Mouse (Mus musculus): ENCODE data around the gene Psmb11. TPM values are rescaled to one million over a fixed set of nuclear protein-coding genes. Genes with fewer than 3 reads are reported as not detected.

The Psmb11 gene
- polyA plus RNA-seq, 1 experiment from 2014 or later = 0.15 TPM

DNA sequence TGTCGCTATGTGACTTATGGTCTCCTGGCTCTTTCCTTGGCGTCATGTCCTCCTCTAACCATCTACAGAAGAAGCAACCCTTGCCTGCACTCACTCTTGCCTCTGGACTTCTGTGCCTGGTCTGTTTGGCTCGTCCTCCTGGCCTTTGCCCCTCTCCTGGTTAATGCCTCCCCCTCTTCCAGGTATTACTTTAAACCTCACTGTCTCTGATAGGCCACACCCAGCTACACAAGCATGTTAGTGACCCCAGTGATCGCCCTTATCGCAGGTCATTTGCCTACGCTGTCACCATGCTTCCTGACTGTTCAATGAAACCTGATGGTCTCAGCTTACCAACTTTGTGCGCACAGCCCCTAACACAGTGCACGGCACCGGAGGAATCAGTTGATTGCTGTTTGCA, 38.7 kb upstream of the Psmb11 start:
- H3K4me1 ChIP-seq = peaks cover 8% of the 10 kb centered on the region
- no peak for ATAC-seq (replicated peaks)
- H3K9ac ChIP-seq (replicated peaks) = no peak overlapping the region
- no peak overlapping the region for H3K4me2 ChIP-seq (replicated peaks)
- no peaks in the 10 kb centered on the region; the same call in 1 of the 2 replicates for H3K27me3 ChIP-seq
- no peaks in the 10 kb centered on the region for H3K9me3 ChIP-seq
- H3K27ac ChIP-seq (replicated peaks) = no peak overlapping the region
- 0 out of 2 replicates have a peak, but pooled peaks cover 5% of the 10 kb centered on the region for H3K36me3 ChIP-seq
- H3K4me3 ChIP-seq = no peak overlapping the region
- WGBS = 94% methylated on average over 9 of the region's 9 CpGs

DNA sequence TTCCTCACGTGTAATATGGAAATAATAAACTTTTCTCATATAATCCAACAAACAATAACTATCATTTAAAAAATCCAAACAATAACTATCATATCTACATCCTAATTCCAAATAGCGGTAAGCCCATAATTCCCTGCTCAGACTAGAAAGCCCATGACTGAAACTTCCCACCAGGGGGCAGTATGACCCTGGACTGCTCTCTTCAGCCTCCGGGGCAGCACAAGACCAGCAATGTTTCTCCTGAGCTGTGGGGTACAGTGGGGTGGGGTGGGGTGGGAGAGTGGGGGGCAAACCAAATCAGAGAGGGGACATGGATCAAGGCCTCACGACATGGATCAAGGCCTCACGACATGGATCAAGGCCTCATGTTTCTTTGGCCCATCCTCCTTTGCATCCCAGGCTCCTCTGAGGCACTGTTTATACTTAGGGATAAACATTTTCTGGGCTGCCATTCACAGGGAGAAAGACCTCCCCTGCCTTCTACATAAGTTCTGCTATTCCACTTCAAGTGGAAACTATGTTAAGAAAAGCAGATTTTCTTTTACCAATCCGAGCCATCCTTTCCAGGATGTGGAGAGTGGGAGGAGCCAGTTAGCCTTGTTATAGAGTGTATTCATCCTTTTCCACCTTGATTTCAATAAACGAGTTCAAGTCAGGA, 37.4 kb upstream of the Psmb11 start:
- no peaks in the 10 kb centered on the region for H3K4me1 ChIP-seq
- H3K4me2 ChIP-seq (replicated peaks) = no peak overlapping the region
- 0 out of 2 replicates have a peak, but pooled peaks cover 5% of the 10 kb centered on the region for H3K36me3 ChIP-seq
- no peaks in the 10 kb centered on the region for H3K27me3 ChIP-seq
- no peaks in the 10 kb centered on the region for H3K9me3 ChIP-seq
- WGBS = 44% methylated on average over 7 of the region's 7 CpGs
- ATAC-seq (replicated peaks) = 0 out of 2 replicates have a peak, but pooled peaks have one; percentile 35
- no peak overlapping the region for H3K27ac ChIP-seq (replicated peaks)
- no peak overlapping the region for H3K4me3 ChIP-seq
- no peak overlapping the region for H3K9ac ChIP-seq (replicated peaks)

DNA sequence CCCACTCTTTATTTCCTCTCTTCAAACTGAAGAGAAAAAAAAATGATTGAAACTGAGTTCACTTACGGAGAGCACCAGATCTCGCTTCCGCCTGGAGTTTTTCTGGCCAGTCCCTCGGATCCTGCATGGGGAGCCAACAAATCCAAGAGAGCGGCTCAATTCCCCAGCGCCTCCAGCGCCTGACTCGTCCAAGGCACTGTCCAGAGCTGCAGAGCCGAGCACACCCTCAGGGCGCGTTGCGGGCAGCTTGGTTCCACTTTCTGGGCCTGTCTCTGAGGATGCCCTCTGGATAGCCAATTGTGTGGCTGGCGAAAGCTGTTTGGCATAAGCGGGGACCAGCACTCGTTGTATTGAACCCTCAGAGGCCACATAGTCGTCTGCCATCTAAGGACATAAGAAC, 30.2 kb upstream of the Psmb11 start:
- H3K36me3 ChIP-seq = no peaks in the 10 kb centered on the region
- WGBS = 94% methylated on average over 16 of the region's 16 CpGs

DNA sequence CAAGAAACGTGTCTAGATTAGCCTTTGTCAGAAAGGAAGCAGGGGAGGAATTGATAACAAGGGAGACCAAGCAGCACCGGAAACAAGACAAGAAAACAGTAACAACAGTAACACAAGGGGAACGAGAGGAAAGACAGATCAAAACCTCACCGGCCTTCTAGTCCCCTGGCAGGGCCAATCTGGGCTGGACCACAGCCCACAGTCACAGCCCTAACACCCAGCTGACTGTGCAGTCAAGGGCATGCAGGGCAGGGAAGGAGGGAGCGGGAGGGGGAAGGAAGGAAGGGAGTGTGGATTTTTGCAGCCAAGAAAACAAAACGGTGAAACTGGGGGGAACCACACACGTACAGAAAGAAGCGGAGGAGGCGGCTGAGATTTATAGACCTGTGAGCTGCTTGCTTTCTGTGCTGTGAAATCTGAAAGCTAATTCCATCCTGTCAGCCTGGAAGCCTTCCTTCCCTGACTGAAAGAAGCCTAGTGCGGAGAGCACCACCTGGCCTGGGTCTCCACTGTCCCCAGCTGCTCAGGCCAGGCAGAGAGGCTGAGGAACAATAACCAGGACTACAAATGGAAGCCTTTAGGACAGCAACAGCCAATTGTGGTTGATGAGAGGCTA, 28.8 kb upstream of the Psmb11 start:
- no peaks in the 10 kb centered on the region for H3K9me3 ChIP-seq
- 0 out of 2 replicates have a peak, but pooled peaks cover 11% of the 10 kb centered on the region for H3K4me1 ChIP-seq
- H3K4me2 ChIP-seq (replicated peaks) = no peak overlapping the region
- peak overlapping the region; percentile 31; the same call in 1 of the 2 replicates for H3K27ac ChIP-seq (replicated peaks)
- H3K36me3 ChIP-seq = no peaks in the 10 kb centered on the region
- no peaks in the 10 kb centered on the region for H3K27me3 ChIP-seq
- WGBS = 58% methylated on average over 10 of the region's 10 CpGs
- ATAC-seq (replicated peaks) = no peak
- H3K4me3 ChIP-seq = no peak overlapping the region
- H3K9ac ChIP-seq (replicated peaks) = no peak overlapping the region

More for the DNA sequence above, 30.2 kb upstream of the Psmb11 start:
- Histone ChIP-seq H3K9ac (replicated peaks) (no peak overlapping the region), H3K27ac (replicated peaks) (no peak overlapping the region), H3K4me3 (no peak overlapping the region), H3K4me2 (replicated peaks) (no peak overlapping the region), H3K9me3 (no peaks in the 10 kb centered on the region), H3K27me3 (no peaks in the 10 kb centered on the region), H3K4me1 (0 out of 2 replicates have a peak, but pooled peaks cover 11% of the 10 kb centered on the region)
- ATAC-seq (replicated peaks) = no peak

DNA sequence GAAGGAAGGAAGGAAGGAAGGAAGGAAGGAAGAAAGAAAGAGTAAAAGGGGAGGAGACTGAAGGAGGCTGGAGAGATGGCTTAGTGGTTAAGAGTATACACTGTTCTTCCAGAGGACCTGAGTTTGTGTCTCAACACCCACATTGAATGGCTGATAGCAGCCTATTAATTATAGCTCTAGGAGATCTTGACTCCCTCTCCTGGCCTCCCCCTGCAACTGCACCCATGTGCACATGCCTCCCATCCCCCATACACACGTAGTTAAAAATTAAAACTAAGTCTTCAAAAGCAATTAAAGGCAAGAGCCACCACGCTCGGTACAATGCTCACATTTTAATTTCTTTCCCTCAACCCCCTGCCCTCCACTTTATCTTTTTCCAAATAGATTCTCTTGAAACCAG, 27.2 kb upstream of the Psmb11 start:
- no peak overlapping the region for H3K4me3 ChIP-seq
- H3K4me2 ChIP-seq (replicated peaks) = no peak overlapping the region
- no peak overlapping the region for H3K9ac ChIP-seq (replicated peaks)
- no peaks in the 10 kb centered on the region for H3K36me3 ChIP-seq
- no peaks in the 10 kb centered on the region for H3K27me3 ChIP-seq
- H3K9me3 ChIP-seq = no peaks in the 10 kb centered on the region
- H3K4me1 ChIP-seq = 0 out of 2 replicates have a peak, but pooled peaks cover 11% of the 10 kb centered on the region
- H3K27ac ChIP-seq (replicated peaks) = no peak overlapping the region
- WGBS = 85% methylated on average over 3 of the region's 3 CpGs
- no peak for ATAC-seq (replicated peaks)

DNA sequence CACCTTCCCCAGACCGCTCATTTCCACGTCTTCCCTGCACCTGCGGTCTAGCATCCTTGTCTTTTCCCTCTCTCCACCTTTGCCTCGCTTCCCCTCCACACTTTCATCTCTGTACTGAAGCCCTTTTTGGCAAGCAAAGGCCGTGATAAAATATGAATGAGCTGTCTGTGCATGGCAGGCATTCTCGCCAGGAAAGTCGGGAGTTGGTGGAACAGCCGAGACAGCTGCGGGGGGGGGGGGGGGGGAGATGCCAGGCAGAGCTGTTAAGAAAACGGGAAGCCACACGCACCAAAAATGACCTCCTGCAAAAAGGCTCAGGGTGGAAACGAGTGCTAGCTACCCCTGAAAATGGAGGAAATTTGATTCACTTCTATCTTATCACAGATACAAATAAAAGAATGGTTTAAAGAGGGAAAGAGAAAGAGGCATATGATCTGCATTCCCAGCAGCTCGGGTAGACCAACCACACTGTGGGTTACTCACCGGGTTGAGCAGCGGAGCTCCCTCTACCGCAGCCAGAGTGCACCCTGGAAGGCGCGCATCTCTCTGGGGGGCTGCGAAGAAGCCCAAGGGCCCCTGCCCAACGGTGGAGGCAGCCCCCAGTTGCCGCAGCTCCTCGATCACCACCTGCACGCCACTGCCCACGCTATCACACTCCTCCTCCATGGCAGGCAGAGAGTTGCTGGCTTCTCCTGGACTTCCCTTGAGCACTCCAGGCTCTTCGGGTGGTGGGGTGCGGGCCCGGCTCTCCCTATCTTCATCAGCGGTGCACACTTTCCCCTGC, 26.4 kb upstream of the Psmb11 start:
- Histone ChIP-seq H3K4me3 (no peak overlapping the region), H3K9ac (replicated peaks) (no peak overlapping the region), H3K4me1 (0 out of 2 replicates have a peak, but pooled peaks cover 11% of the 10 kb centered on the region), H3K9me3 (no peaks in the 10 kb centered on the region), H3K4me2 (replicated peaks) (no peak overlapping the region), H3K27me3 (no peaks in the 10 kb centered on the region), H3K36me3 (no peaks in the 10 kb centered on the region), H3K27ac (replicated peaks) (0 out of 2 replicates have a peak overlapping the region, but pooled peaks have one; percentile 3)
- no peak for ATAC-seq (replicated peaks)
- WGBS = 59% methylated on average over 28 of the region's 28 CpGs

DNA sequence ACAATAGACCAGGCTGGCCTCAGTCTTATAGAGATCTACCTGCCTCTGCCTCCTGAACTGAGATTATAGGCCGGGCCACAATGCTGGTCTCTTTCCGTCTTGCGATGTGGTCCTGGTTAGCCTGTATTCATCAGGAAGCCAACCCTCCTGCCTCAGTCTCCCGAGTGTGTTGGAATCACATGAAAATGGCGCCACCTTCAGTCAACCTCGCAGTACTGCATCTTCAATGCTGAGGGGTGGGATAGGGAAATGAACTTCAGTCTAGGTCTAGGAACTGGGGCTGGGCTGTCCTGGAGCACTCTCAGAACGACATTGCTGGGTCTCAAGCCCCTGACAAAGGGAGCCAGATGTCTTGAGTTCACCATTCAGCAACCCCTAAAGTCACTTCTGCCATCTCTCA, 24.1 kb upstream of the Psmb11 start:
- H3K4me2 ChIP-seq (replicated peaks) = no peak overlapping the region
- no peak overlapping the region for H3K27ac ChIP-seq (replicated peaks)
- H3K27me3 ChIP-seq = no peaks in the 10 kb centered on the region
- H3K36me3 ChIP-seq = no peaks in the 10 kb centered on the region
- no peak for ATAC-seq (replicated peaks)
- H3K4me3 ChIP-seq = no peak overlapping the region
- 80% methylated on average over 7 of the region's 7 CpGs for WGBS
- H3K9ac ChIP-seq (replicated peaks) = no peak overlapping the region
- H3K9me3 ChIP-seq = no peaks in the 10 kb centered on the region
- 0 out of 2 replicates have a peak, but pooled peaks cover 11% of the 10 kb centered on the region for H3K4me1 ChIP-seq

DNA sequence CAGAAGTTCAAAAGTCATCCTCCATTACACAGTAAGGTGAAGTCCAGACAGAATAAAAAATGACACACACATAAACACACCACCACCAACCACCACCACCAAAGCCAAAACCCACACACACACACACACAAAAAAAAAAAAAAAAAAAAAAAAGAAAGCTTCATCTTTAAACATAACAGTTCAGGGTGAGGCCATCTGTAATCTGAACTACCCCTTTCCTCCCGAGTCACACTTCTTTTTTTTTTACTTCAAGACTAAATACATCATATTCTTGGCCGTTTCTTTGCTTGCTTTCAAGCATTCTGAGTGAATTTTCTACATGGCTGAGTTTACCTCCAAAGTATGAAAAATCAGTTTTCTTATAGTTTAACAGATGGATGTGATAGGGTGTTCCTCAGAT, 19.6 kb upstream of the Psmb11 start:
- Histone ChIP-seq H3K9ac (replicated peaks) (no peak overlapping the region), H3K36me3 (no peaks in the 10 kb centered on the region), H3K27me3 (no peaks in the 10 kb centered on the region), H3K4me2 (replicated peaks) (no peak overlapping the region), H3K9me3 (no peaks in the 10 kb centered on the region), H3K27ac (replicated peaks) (no peak overlapping the region), H3K4me1 (peaks cover 24% of the 10 kb centered on the region), H3K4me3 (no peak overlapping the region)
- ATAC-seq (replicated peaks) = no peak
- 79% methylated on average over 2 of the region's 2 CpGs for WGBS

DNA sequence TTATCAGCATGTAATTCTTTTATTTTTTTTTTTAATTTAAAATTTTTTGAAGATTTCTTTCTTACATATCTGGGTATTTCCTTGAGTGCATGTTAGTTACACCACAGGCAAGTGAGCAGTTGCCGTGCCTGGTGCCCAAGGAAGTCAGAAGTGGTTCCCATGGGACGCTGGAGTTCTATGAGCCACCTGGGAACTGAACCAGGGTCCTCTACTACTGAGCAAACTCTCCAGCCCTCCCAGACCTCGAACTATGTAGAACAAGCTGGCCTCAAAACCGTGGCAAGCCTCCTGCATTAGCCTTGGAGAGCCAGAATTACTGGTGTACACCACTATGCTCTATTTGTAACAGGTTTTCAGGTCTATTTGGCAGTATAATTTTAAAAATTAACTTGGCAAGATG, 18.6 kb upstream of the Psmb11 start:
- Histone ChIP-seq H3K9ac (replicated peaks) (peak overlapping the region; percentile 75; the same call in 1 of the 2 replicates), H3K9me3 (no peaks in the 10 kb centered on the region), H3K4me2 (replicated peaks) (peak overlapping the region; percentile 43), H3K4me1 (peaks cover 24% of the 10 kb centered on the region), H3K4me3 (peak overlapping the region; percentile 60), H3K27ac (replicated peaks) (peak overlapping the region; percentile 96), H3K27me3 (no peaks in the 10 kb centered on the region), H3K36me3 (no peaks in the 10 kb centered on the region)
- WGBS = 38% methylated on average over 4 of the region's 4 CpGs
- no peak; the same call in 1 of the 2 replicates for ATAC-seq (replicated peaks)

DNA sequence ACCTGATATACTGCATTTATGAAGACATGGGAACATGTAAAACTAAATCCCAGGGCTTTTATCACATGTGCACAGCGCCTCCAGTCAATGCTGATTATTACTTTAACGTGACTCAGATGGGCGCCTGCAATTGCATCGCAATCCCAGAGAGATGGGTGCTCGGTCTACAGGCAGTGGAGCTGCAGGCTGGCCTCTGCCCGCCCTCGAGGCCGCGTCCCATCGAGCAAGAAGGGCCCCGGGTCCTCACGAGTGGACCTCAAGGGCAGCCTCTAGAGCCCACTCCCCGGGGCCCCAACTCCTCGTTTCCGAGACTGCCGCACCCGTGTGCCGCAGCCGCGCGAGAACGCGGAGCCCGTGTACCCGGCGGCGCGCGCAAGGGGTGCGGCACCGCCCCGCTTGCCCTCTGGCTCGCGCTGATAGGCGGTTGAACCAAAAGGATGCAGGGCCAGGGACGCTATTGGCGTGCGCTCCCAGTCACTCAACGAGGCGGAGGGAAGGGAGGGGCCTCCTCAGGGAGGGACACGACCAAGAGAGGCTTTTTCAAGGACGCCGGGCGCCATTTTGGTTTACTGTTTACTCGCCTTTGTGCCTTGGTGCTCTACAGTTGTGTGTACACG, 18.1 kb upstream of the Psmb11 start:
- Histone ChIP-seq H3K9ac (replicated peaks) (peak overlapping the region; percentile 75), H3K4me3 (peak overlapping the region; percentile 60), H3K27me3 (no peaks in the 10 kb centered on the region), H3K4me2 (replicated peaks) (peak overlapping the region; percentile 43), H3K27ac (replicated peaks) (peak overlapping the region; percentile 96), H3K9me3 (no peaks in the 10 kb centered on the region), H3K36me3 (no peaks in the 10 kb centered on the region), H3K4me1 (peaks cover 24% of the 10 kb centered on the region)
- ATAC-seq (replicated peaks) = peak; percentile 99
- WGBS = under 1% methylated on average over 46 of the region's 46 CpGs

DNA sequence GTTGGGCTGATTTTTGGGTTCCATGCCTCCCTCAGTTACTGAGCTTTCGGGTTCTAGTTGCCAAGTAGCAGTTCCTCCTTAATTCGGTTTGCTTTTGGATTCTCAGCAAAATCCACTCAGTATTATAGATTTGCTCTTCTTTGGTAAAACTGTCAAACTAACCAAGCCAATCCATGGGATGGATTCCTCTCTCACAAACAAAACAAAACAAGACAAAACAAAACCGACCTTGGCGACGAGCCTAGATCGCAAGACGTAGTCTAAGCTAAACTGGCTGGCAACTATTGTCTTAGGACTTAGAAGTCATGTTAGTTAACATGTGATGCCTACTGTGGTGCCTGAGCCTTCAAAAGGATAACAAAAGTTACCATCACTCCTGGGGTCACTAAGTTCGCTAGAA, 17.5 kb upstream of the Psmb11 start:
- Histone ChIP-seq H3K4me3 (peak overlapping the region; percentile 60), H3K4me1 (peaks cover 24% of the 10 kb centered on the region), H3K9me3 (no peaks in the 10 kb centered on the region), H3K4me2 (replicated peaks) (peak overlapping the region; percentile 43), H3K27ac (replicated peaks) (peak overlapping the region; percentile 96), H3K9ac (replicated peaks) (0 out of 2 replicates have a peak overlapping the region, but pooled peaks have one; percentile 75), H3K27me3 (no peaks in the 10 kb centered on the region), H3K36me3 (no peaks in the 10 kb centered on the region)
- ATAC-seq (replicated peaks) = no peak
- 78% methylated on average over 8 of the region's 8 CpGs for WGBS
